In the genomic region with DNA sequence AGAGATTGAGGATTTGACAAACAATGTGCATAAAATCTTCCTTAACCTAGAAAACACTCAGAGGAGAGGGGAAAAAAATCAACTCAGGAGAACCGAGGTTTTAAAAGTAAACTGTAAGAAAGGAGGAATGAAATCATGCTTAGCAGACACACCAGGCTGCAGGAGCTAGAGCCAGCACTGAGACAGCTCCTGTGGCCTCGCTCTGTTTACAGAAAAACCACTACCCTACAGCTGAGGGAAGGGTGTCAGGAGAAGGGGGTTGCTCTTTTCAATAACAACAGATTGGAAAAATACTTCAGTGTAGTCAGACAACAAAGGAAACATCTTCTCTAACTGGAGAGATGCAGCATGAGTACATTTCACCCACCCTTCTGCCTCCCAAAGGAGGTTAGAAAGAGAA, we compare ENCODE assay signal across 12 mouse cellular contexts.
DNase-seq lines count a peak whose midpoint lies in the region; ATAC-seq and TF ChIP-seq lines count a peak whose summit lies in the region.
"Had no signal": no experiment of that assay in that cellular context is flagged by ENCODE, and none has a peak within 500 bp of the region (broad histone marks: within the 10 kb centered on the region; RNA-seq: fewer than 3 reads in every experiment).

No protein-coding gene starts in this region.

- H3K4me2 ChIP-seq in stomach, embryonic 14.5 days (replicated peaks; ENCODE audit: low read depth, low read length): no peak overlapping the region
- H3K4me2 ChIP-seq in stomach, postnatal 0 days (replicated peaks; ENCODE audit: low read depth): no peak overlapping the region
- H3K4me2 ChIP-seq in hindbrain, embryonic 11.5 days (replicated peaks; ENCODE audit: low read depth, low read length): no peak overlapping the region
- H3K4me2 ChIP-seq in midbrain, embryonic 12.5 days (replicated peaks): no peak overlapping the region
- H3K4me2 ChIP-seq: neural tube, embryonic 12.5 days had no signal

- H3K4me1 ChIP-seq in stomach, embryonic 14.5 days (ENCODE audit: control insufficient read depth, insufficient read depth, low read length): peaks cover 34% of the 10 kb centered on the region
- H3K4me1 ChIP-seq in stomach, postnatal 0 days (replicated peaks; ENCODE audit: control insufficient read depth, insufficient read depth): peaks cover 4% of the 10 kb centered on the region; the same call in 1 of the 2 replicates
- peaks cover 3% of the 10 kb centered on the region for H3K4me1 ChIP-seq in hindbrain, embryonic 11.5 days (replicated peaks; ENCODE audit: control insufficient read depth, insufficient read depth, low read length)
- peaks cover 34% of the 10 kb centered on the region for H3K4me1 ChIP-seq in midbrain, embryonic 12.5 days

- no peak for DNase-seq in stomach, postnatal 0 days (ENCODE audit: low spot score)
- no peak for DNase-seq in hindbrain, embryonic 11.5 days (ENCODE audit: low spot score)
- DNase-seq in cerebellum, adult 9-10 months: no peak
- no peak for DNase-seq in frontal cortex, postnatal 36 days (ENCODE audit: low spot score in 2 of 2)
- no peak for DNase-seq in urinary bladder, postnatal 25 days (ENCODE audit: low spot score)
- DNase-seq: kidney, postnatal 10 days; left cerebral cortex, postnatal 4 days; lung, adult 2 months; thymus, adult 18-20 months had no signal

- 10% methylated on average over 2 of the region's 2 CpGs for WGBS in stomach, embryonic 14.5 days
- WGBS in stomach, postnatal 0 days: 16% methylated on average over 2 of the region's 2 CpGs
- 34% methylated on average over 2 of the region's 2 CpGs for WGBS in hindbrain, embryonic 11.5 days
- WGBS in midbrain, embryonic 12.5 days: 30% methylated on average over 2 of the region's 2 CpGs

- H3K9me3 ChIP-seq in stomach, embryonic 14.5 days (ENCODE audit: control insufficient read depth, low read depth, low read length): no peaks in the 10 kb centered on the region
- no peaks in the 10 kb centered on the region for H3K9me3 ChIP-seq in stomach, postnatal 0 days (ENCODE audit: control insufficient read depth, low read length)
- H3K9me3 ChIP-seq in hindbrain, embryonic 11.5 days (ENCODE audit: control insufficient read depth, low read length): no peaks in the 10 kb centered on the region
- no peaks in the 10 kb centered on the region for H3K9me3 ChIP-seq in midbrain, embryonic 12.5 days
- H3K9me3 ChIP-seq: neural tube, embryonic 12.5 days had no signal

- no peak for ATAC-seq in stomach, embryonic 14.5 days (ENCODE audit: insufficient number of reproducible peaks, insufficient read depth, low FRiP score, low read depth)
- no peak for ATAC-seq in stomach, postnatal 0 days (ENCODE audit: low FRiP score, low TSS enrichment)
- no peak for ATAC-seq in hindbrain, embryonic 11.5 days (ENCODE audit: low FRiP score)
- no peak for ATAC-seq in midbrain, embryonic 12.5 days (ENCODE audit: low FRiP score, low read depth)

- H3K4me3 ChIP-seq in stomach, embryonic 14.5 days (ENCODE audit: low read depth, low read length): no peak overlapping the region
- no peak overlapping the region for H3K4me3 ChIP-seq in stomach, postnatal 0 days (ENCODE audit: low read depth, low read length)
- H3K4me3 ChIP-seq in hindbrain, embryonic 11.5 days (ENCODE audit: low read depth, low read length): no peak overlapping the region
- H3K4me3 ChIP-seq in midbrain, embryonic 12.5 days: no peak overlapping the region
- H3K4me3 ChIP-seq: neural tube, embryonic 12.5 days had no signal

- no peak overlapping the region for H3K9ac ChIP-seq in stomach, embryonic 14.5 days (replicated peaks; ENCODE audit: low read depth, low read length)
- H3K9ac ChIP-seq in stomach, postnatal 0 days (ENCODE audit: low read length): no peak overlapping the region
- H3K9ac ChIP-seq in hindbrain, embryonic 11.5 days (ENCODE audit: low read depth, low read length): no peak overlapping the region
- H3K9ac ChIP-seq in midbrain, embryonic 12.5 days (replicated peaks): no peak overlapping the region
- H3K9ac ChIP-seq: neural tube, embryonic 12.5 days had no signal

- H3K36me3 ChIP-seq in stomach, embryonic 14.5 days (ENCODE audit: control insufficient read depth, insufficient read depth, low read length): no peaks in the 10 kb centered on the region
- no peaks in the 10 kb centered on the region for H3K36me3 ChIP-seq in stomach, postnatal 0 days (ENCODE audit: control insufficient read depth, insufficient read depth, low read length)
- H3K36me3 ChIP-seq in hindbrain, embryonic 11.5 days (ENCODE audit: control insufficient read depth, insufficient read depth, low read length): no peaks in the 10 kb centered on the region
- no peaks in the 10 kb centered on the region for H3K36me3 ChIP-seq in midbrain, embryonic 12.5 days
- H3K36me3 ChIP-seq: neural tube, embryonic 12.5 days had no signal

- no peak for TF ChIP-seq CTCF in stomach, postnatal 0 days (IDR thresholded peaks at IDR 0.05; ENCODE audit: low read depth)

- H3K27me3 ChIP-seq in stomach, embryonic 14.5 days (ENCODE audit: control insufficient read depth, insufficient read depth, low read length): no peaks in the 10 kb centered on the region
- no peaks in the 10 kb centered on the region for H3K27me3 ChIP-seq in stomach, postnatal 0 days (ENCODE audit: control insufficient read depth, insufficient read depth, low read length)
- H3K27me3 ChIP-seq in hindbrain, embryonic 11.5 days (ENCODE audit: control insufficient read depth, insufficient read depth, low read length): no peaks in the 10 kb centered on the region
- no peaks in the 10 kb centered on the region for H3K27me3 ChIP-seq in midbrain, embryonic 12.5 days
- H3K27me3 ChIP-seq: neural tube, embryonic 12.5 days had no signal

- TF ChIP-seq EP300 in stomach, postnatal 0 days (optimal IDR thresholded peaks at IDR 0.05): no peak

- peak overlapping the region; percentile 39; the same call in 1 of the 2 replicates for H3K27ac ChIP-seq in stomach, embryonic 14.5 days (ENCODE audit: low read length)
- H3K27ac ChIP-seq in stomach, postnatal 0 days (replicated peaks): no peak overlapping the region
- H3K27ac ChIP-seq in hindbrain, embryonic 11.5 days (ENCODE audit: low read depth, low read length): 0 out of 2 replicates have a peak overlapping the region, but pooled peaks have one; percentile 33
- peak overlapping the region; percentile 80 for H3K27ac ChIP-seq in midbrain, embryonic 12.5 days (replicated peaks)
